Mouse (Mus musculus): ENCODE data around the gene Eif4ebp2.

DNA sequence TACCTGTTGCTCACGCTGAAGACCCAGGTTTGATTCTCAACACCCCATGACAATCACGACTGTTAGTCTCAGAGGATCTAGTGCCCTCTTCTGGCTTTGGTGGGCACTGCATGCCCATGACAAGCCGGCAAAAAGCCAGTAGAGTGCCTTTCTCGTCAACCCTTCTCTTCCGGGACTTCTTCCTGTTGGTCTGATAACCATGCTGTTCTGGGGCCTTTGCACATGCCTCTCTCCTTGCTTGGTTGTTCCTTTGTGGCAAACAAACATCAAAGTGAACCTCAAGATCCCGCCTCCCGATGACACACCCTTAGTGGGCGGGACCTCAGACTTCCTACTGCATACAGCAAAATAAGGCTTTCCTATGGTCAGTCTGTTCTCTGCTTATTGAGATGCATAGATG, 13.8 kb upstream of the Eif4ebp2 start:
- no peak for TF ChIP-seq POLR2A (IDR thresholded peaks at IDR 0.05; ENCODE audit: insufficient read depth, low read depth, low read length)
- no peak for TF ChIP-seq CTCF (IDR thresholded peaks at IDR 0.05; ENCODE audit: insufficient read depth, low read depth, low read length)
